Mouse (Mus musculus) naive thymus-derived CD4-positive, alpha-beta T cell, adult 5 months (primary cell): Measurements from ENCODE around the gene Tgm2. TPM values are rescaled to one million over a fixed set of nuclear protein-coding genes. Genes with fewer than 3 reads are reported as not detected.

ENCODE experiments used
- polyA plus RNA-seq: library from polyadenylated mRNA; unstranded; fragments of 100-300 nt; shearing (Covaris generic); gene quantifications from one replicate; pipeline ENCODE4 v1.2.1, GENCODE M21; 2017

Gene Tgm2
- polyA plus RNA-seq = 0.36 TPM

GRCm38 (mm10) chr2:158146223-158146622 is at the start of gene Tgm2:
TSS of gene Tgm2 (minus strand) at chr2:158146436.

Other genes with a start within 250 kb of the Tgm2 start
- not detected for gene Vstm2l, start 231.8 kb downstream of the Tgm2 start, polyA plus RNA-seq
- gene Tti1, start 118.0 kb downstream of the Tgm2 start, polyA plus RNA-seq = 20.2 TPM
- 32.4 TPM for gene Rprd1b, start 117.9 kb downstream of the Tgm2 start, polyA plus RNA-seq
- not detected for gene D630003M21Rik, start 82.8 kb upstream of the Tgm2 start, polyA plus RNA-seq
- gene Bpi, start 111.7 kb upstream of the Tgm2 start, polyA plus RNA-seq = not detected
- 3.7 TPM for gene Lbp, start 160.1 kb upstream of the Tgm2 start, polyA plus RNA-seq
- gene Snhg11, start 229.2 kb upstream of the Tgm2 start, polyA plus RNA-seq = 0.07 TPM